Mouse (Mus musculus) heart, embryonic 10.5 days (tissue): ENCODE measurements around the gene Tprn. TPM values are rescaled to one million over a fixed set of nuclear protein-coding genes. Genes with fewer than 3 reads are reported as not detected.

Experiments used
- DNase-seq: peaks from one replicate; pipeline ENCODE4 v3.0.0-alpha.2; 2017; ENCODE audit warnings: low spot score
- H3K27ac ChIP-seq: fragments of 300-500 bp; sonication (generic); 2 replicates; pipeline ENCODE4 v1.5.1; 2016; ENCODE audit warnings: mild to moderate bottlenecking
- H3K27me3 ChIP-seq: fragments of 300-500 bp; sonication (generic); 2 replicates; pipeline ENCODE4 v1.6.1; 2016; ENCODE audit warnings: mild to moderate bottlenecking; ENCODE audit not compliant: poor library complexity, insufficient read depth, severe bottlenecking
- H3K36me3 ChIP-seq: fragments of 300-500 bp; sonication (generic); 2 replicates; pipeline ENCODE4 v1.6.1; 2016; ENCODE audit warnings: mild to moderate bottlenecking, moderate library complexity
- H3K4me1 ChIP-seq: fragments of 300-500 bp; sonication (generic); 2 replicates; pipeline ENCODE4 v1.6.1; 2016; ENCODE audit warnings: mild to moderate bottlenecking
- H3K4me3 ChIP-seq: fragments of 300-500 bp; sonication (generic); 2 replicates; pipeline ENCODE4 v1.5.1; 2016; ENCODE audit warnings: mild to moderate bottlenecking, moderate library complexity
- H3K9me3 ChIP-seq: fragments of 300-500 bp; sonication (generic); 2 replicates; pipeline ENCODE4 v1.6.1; 2016; ENCODE audit warnings: mild to moderate bottlenecking, moderate library complexity
- WGBS: fragments of 180-500 bp; shearing (Covaris S2); methylation state at CpG from one replicate; pipeline ENCODE4 v1.1.7; 2016; 5-methylcytosine and 5-hydroxymethylcytosine counted together
- polyA plus RNA-seq: library from polyadenylated mRNA; unstranded; fragments of >200 nt; fragmentation: Nextera tagmentation; extraction: Ambion mirVana; gene quantifications from 2 replicates; pipeline ENCODE4 v1.2.1, GENCODE M21; 2016

Gene Tprn
- polyA plus RNA-seq, 1 experiment from 2014 or later = 6.4 TPM

DNA sequence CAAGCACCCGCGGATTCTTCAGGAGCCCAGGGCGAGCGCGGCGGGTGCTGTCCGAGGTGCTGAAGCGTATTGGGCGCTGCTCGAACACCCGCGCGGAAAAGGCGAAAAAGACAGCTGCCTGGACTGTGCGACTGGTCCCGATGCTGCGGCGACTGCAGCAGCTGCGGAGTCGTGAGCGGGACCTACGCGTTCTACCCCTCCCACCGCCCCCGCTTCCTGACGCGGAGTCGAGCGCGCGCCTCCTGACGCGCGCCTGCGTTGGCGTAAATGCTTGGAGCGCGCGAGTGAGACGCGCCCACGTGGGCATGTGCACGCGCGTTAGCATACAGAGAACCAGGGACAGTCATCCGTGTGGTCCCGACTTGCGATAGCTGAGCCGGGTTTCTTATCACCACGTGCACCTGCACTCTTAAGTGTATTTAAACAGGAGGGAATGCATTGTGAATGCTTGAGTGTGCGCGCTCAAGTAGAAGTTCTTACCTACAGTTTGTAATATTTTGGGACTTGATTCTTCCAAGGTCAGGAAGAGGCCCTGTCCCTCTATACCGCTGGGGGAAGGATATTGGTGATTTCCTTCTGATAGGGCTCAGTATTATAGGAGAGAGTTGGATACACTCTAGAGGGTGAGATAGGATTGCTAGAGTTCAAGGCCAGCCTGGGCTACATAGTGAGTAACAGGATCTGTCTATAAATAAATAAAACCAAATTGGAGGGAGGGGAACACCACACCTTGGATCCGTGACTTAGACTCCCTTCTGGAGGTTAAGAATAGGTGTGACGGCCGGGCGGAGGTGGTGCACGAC lies 56.8 kb downstream of the Tprn start, which contains the start of gene Grin1:
TSS of gene Grin1 (minus strand) at position 217 of the 803 bp plus-strand sequence.
- H3K27me3 ChIP-seq = peaks cover 75% of the 10 kb centered on the region
- H3K9me3 ChIP-seq = no peaks in the 10 kb centered on the region
- WGBS = 10% methylated on average over 58 of the region's 58 CpGs
- H3K27ac ChIP-seq = no peak within 1 kb of the TSS
- H3K4me3 ChIP-seq = peak within 1 kb of the TSS; percentile 53
- DNase-seq = no peak
- peaks cover 7% of the 10 kb centered on the region; the same call in 1 of the 2 replicates for H3K4me1 ChIP-seq
- H3K36me3 ChIP-seq = no peaks in the 10 kb centered on the region

Other genes with a start within 250 kb of the Tprn start
- 52.2 and 53.2 TPM in 2 replicates for gene Nsmf, start 208.3 kb upstream of the Tprn start, polyA plus RNA-seq
- 0.13 TPM in 1 of 2 replicates, not detected in the other for gene Entpd8, start 182.3 kb upstream of the Tprn start, polyA plus RNA-seq
- 0.14 TPM in 1 of 2 replicates, not detected in the other for gene Noxa1, start 167.5 kb upstream of the Tprn start, polyA plus RNA-seq
- 5.7 and 5.9 TPM in 2 replicates for gene Nrarp, start 81.9 kb upstream of the Tprn start, polyA plus RNA-seq
- gene Tor4a, start 65.7 kb upstream of the Tprn start, polyA plus RNA-seq = 7.7 and 8.4 TPM in 2 replicates
- 90.9 and 99.8 TPM in 2 replicates for gene Nelfb, start 51.1 kb upstream of the Tprn start, polyA plus RNA-seq
- 0.10 TPM in 1 of 2 replicates, not detected in the other for gene Stpg3, start 48.0 kb upstream of the Tprn start, polyA plus RNA-seq
- gene Fam166a, start 43.9 kb upstream of the Tprn start, polyA plus RNA-seq = 0.92 TPM in 1 of 2 replicates, not detected in the other
- gene Tubb4b, start 37.9 kb upstream of the Tprn start, polyA plus RNA-seq = 544 and 610 TPM in 2 replicates
- not detected in 2 replicates for gene Slc34a3, start 28.3 kb upstream of the Tprn start, polyA plus RNA-seq
- gene Rnf224, start 25.8 kb upstream of the Tprn start, polyA plus RNA-seq = 0.08 TPM in 1 of 2 replicates, not detected in the other
- 6.4 and 9.1 TPM in 2 replicates for gene Rnf208, start 20.4 kb upstream of the Tprn start, polyA plus RNA-seq
- not detected in 2 replicates for gene Cysrt1, start 20.2 kb upstream of the Tprn start, polyA plus RNA-seq
- gene AL732309.1, start 15.8 kb upstream of the Tprn start, polyA plus RNA-seq = 4.0 and 6.0 TPM in 2 replicates
- 17.1 and 19.0 TPM in 2 replicates for gene Tmem203, start 7.2 kb upstream of the Tprn start, polyA plus RNA-seq
- 164 and 199 TPM in 2 replicates for gene Ssna1, start 9.8 kb downstream of the Tprn start, polyA plus RNA-seq
- gene Anapc2, start 9.9 kb downstream of the Tprn start, polyA plus RNA-seq = 101 and 113 TPM in 2 replicates
- gene Tmem210, start 25.5 kb downstream of the Tprn start, polyA plus RNA-seq = not detected in 2 replicates
- not detected in 2 replicates for gene Lrrc26, start 27.3 kb downstream of the Tprn start, polyA plus RNA-seq
- gene Grin1, start 56.6 kb downstream of the Tprn start, polyA plus RNA-seq = 0.93 TPM in 1 of 2 replicates, not detected in the other
- 31.7 and 52.3 TPM in 2 replicates for gene Man1b1, start 69.7 kb downstream of the Tprn start, polyA plus RNA-seq
- gene Dpp7, start 93.7 kb downstream of the Tprn start, polyA plus RNA-seq = 12.9 and 19.1 TPM in 2 replicates
- 9.5 and 12.7 TPM in 2 replicates for gene Uap1l1, start 103.1 kb downstream of the Tprn start, polyA plus RNA-seq
- gene Sapcd2, start 109.7 kb downstream of the Tprn start, polyA plus RNA-seq = 26.8 and 31.8 TPM in 2 replicates
- gene Entpd2, start 133.3 kb downstream of the Tprn start, polyA plus RNA-seq = not detected in 2 replicates
- gene Npdc1, start 136.7 kb downstream of the Tprn start, polyA plus RNA-seq = 14.6 and 16.5 TPM in 2 replicates
- gene Fut7, start 160.6 kb downstream of the Tprn start, polyA plus RNA-seq = not detected in 2 replicates
- gene Abca2, start 166.1 kb downstream of the Tprn start, polyA plus RNA-seq = 3.5 and 4.7 TPM in 2 replicates
- 0.69 and 1.1 TPM in 2 replicates for gene Clic3, start 194.2 kb downstream of the Tprn start, polyA plus RNA-seq
- 15.6 and 17.7 TPM in 2 replicates for gene Paxx, start 198.5 kb downstream of the Tprn start, polyA plus RNA-seq
- 0.18 and 0.32 TPM in 2 replicates for gene Ptgds, start 207.4 kb downstream of the Tprn start, polyA plus RNA-seq
- gene Lcn12, start 231.3 kb downstream of the Tprn start, polyA plus RNA-seq = not detected in 2 replicates
- gene Fbxw5, start 238.1 kb downstream of the Tprn start, polyA plus RNA-seq = 86.0 and 92.1 TPM in 2 replicates
- 4.2 and 6.0 TPM in 2 replicates for gene C8g, start 239.1 kb downstream of the Tprn start, polyA plus RNA-seq